In the genomic region with DNA sequence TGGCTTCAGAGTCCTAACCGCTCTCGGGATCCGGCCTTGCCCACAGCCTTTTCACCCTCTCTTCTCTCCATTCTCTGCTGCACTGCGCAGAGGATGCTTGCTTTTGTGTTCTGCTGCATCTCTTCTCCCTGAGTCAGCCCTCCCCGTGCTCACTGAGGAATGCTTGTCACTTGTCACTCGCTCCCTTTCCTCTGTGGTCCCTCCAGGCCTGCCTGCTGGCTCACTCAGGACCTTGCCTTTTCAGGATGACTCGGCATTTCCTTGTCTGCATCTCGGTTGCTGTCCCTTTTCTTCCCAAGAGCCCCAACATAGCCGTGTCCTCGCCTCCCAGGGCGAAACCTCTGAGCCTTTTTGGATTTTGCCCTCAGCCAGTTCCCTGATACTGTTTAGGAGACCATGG, we compare ENCODE assay signal across 11 mouse cellular contexts. TPM values are rescaled to one million over a fixed set of nuclear protein-coding genes. Genes with fewer than 3 reads are reported as not detected.
DNase-seq lines count a peak whose midpoint lies in the region; ATAC-seq lines count a peak whose summit lies in the region.
"Had no signal": no experiment of that assay in that cellular context is flagged by ENCODE, and none has a peak within 500 bp of the region (broad histone marks: within the 10 kb centered on the region; RNA-seq: fewer than 3 reads in every experiment).

No protein-coding gene starts in this region.

- H3K27ac ChIP-seq in heart, embryonic 10.5 days, result peak overlapping the region; percentile 75
- H3K27ac ChIP-seq in hindbrain, embryonic 10.5 days, result peak overlapping the region; percentile 59
- H3K27ac ChIP-seq in midbrain, embryonic 13.5 days, result no peak overlapping the region
- H3K27ac ChIP-seq in limb, embryonic 10.5 days, result no peak overlapping the region
- H3K27ac ChIP-seq: embryonic facial prominence, embryonic 13.5 days had no signal

- H3K9ac ChIP-seq in midbrain, embryonic 13.5 days (replicated peaks), result no peak overlapping the region
- H3K9ac ChIP-seq: embryonic facial prominence, embryonic 13.5 days had no signal

- H3K4me1 ChIP-seq in heart, embryonic 10.5 days, result peaks cover 36% of the 10 kb centered on the region
- H3K4me1 ChIP-seq in hindbrain, embryonic 10.5 days (replicated peaks), result peaks cover 32% of the 10 kb centered on the region
- 0 out of 2 replicates have a peak, but pooled peaks cover 4% of the 10 kb centered on the region for H3K4me1 ChIP-seq in midbrain, embryonic 13.5 days (replicated peaks)
- 0 out of 2 replicates have a peak, but pooled peaks cover 3% of the 10 kb centered on the region for H3K4me1 ChIP-seq in limb, embryonic 10.5 days
- H3K4me1 ChIP-seq: embryonic facial prominence, embryonic 13.5 days had no signal

- no peak overlapping the region for H3K4me3 ChIP-seq in heart, embryonic 10.5 days
- no peak overlapping the region for H3K4me3 ChIP-seq in hindbrain, embryonic 10.5 days
- H3K4me3 ChIP-seq in midbrain, embryonic 13.5 days (replicated peaks), result no peak overlapping the region
- no peak overlapping the region for H3K4me3 ChIP-seq in limb, embryonic 10.5 days
- H3K4me3 ChIP-seq: embryonic facial prominence, embryonic 13.5 days had no signal

- no peaks in the 10 kb centered on the region for H3K9me3 ChIP-seq in heart, embryonic 10.5 days
- H3K9me3 ChIP-seq in hindbrain, embryonic 10.5 days, result no peaks in the 10 kb centered on the region
- H3K9me3 ChIP-seq in midbrain, embryonic 13.5 days, result no peaks in the 10 kb centered on the region
- H3K9me3 ChIP-seq in limb, embryonic 10.5 days (replicated peaks), result no peaks in the 10 kb centered on the region
- H3K9me3 ChIP-seq: embryonic facial prominence, embryonic 13.5 days had no signal

- no peak overlapping the region for H3K4me2 ChIP-seq in midbrain, embryonic 13.5 days (replicated peaks)
- H3K4me2 ChIP-seq: embryonic facial prominence, embryonic 13.5 days had no signal

- peaks cover 46% of the 10 kb centered on the region for H3K36me3 ChIP-seq in heart, embryonic 10.5 days
- peaks cover 36% of the 10 kb centered on the region for H3K36me3 ChIP-seq in hindbrain, embryonic 10.5 days
- peaks cover 27% of the 10 kb centered on the region for H3K36me3 ChIP-seq in midbrain, embryonic 13.5 days
- H3K36me3 ChIP-seq in limb, embryonic 10.5 days, result peaks cover 73% of the 10 kb centered on the region

- intact Hi-C loops in heart, postnatal 10 days (cut with DNase I), result no loop called here

- peak; percentile 91 for DNase-seq in heart, embryonic 10.5 days (ENCODE audit: low spot score)
- no peak for DNase-seq in heart, postnatal 10 days
- DNase-seq in retina, postnatal 1 day, result peak; percentile 22
- no peak for DNase-seq in retina, embryonic 14.5 days (ENCODE audit: low spot score)
- peak; percentile 32 for DNase-seq in hindbrain, embryonic 10.5 days (ENCODE audit: low spot score)
- no peak for DNase-seq in MN1 (ENCODE audit: low spot score)
- no peak for DNase-seq in limb, embryonic 10.5 days (ENCODE audit: low spot score)
- DNase-seq: kidney, postnatal 10 days; right cerebral cortex, adult 18-20 months had no signal

- no peaks in the 10 kb centered on the region for H3K27me3 ChIP-seq in heart, embryonic 10.5 days (ENCODE audit: insufficient read depth, poor library complexity, severe bottlenecking)
- H3K27me3 ChIP-seq in hindbrain, embryonic 10.5 days (ENCODE audit: insufficient read depth, poor library complexity, severe bottlenecking), result no peaks in the 10 kb centered on the region
- no peaks in the 10 kb centered on the region for H3K27me3 ChIP-seq in midbrain, embryonic 13.5 days
- H3K27me3 ChIP-seq in limb, embryonic 10.5 days (ENCODE audit: low read depth, poor library complexity, severe bottlenecking), result no peaks in the 10 kb centered on the region
- H3K27me3 ChIP-seq: embryonic facial prominence, embryonic 13.5 days had no signal

- 45% methylated on average over 11 of the region's 11 CpGs for WGBS in heart, embryonic 10.5 days
- WGBS in hindbrain, embryonic 10.5 days, result 40% methylated on average over 11 of the region's 11 CpGs
- 48% methylated on average over 11 of the region's 11 CpGs for WGBS in midbrain, embryonic 13.5 days
- WGBS in limb, embryonic 10.5 days, result 80% methylated on average over 11 of the region's 11 CpGs

- ATAC-seq in midbrain, embryonic 13.5 days, result peak; percentile 24; the same call in 1 of the 2 replicates

RNA-seq across cellular contexts. Expression of a gene that starts 15.8 kb away (rescaled TPM):
- polyA plus RNA-seq in heart, embryonic 10.5 days (2016; fragmentation: Nextera tagmentation; extraction: Ambion mirVana), result 54.9 and 61.9 TPM in 2 replicates
- total RNA-seq in heart, postnatal 10 days (2021), result 10 to 100 TPM; 41.3 to 46.5 TPM
- 26.8 and 31.0 TPM in 2 replicates for polyA plus RNA-seq in hindbrain, embryonic 10.5 days (2016; fragmentation: Nextera tagmentation; extraction: Ambion mirVana)
- polyA plus RNA-seq in midbrain, embryonic 13.5 days (2015; fragmentation: Nextera tagmentation; extraction: Ambion mirVana), result 27.2 and 27.4 TPM in 2 replicates
- polyA plus RNA-seq in limb, embryonic 10.5 days (2016; fragmentation: Nextera tagmentation; extraction: Ambion mirVana), result 29.2 and 30.8 TPM in 2 replicates

RNA-seq across cellular contexts. Expression of a gene that starts 53.5 kb away (rescaled TPM):
- polyA plus RNA-seq in heart, embryonic 10.5 days (2016; fragmentation: Nextera tagmentation; extraction: Ambion mirVana), result 2.1 and 2.2 TPM in 2 replicates
- total RNA-seq in heart, postnatal 10 days (2021), result 10 to 100 TPM; 14.6 to 17.6 TPM
- 1.8 and 2.6 TPM in 2 replicates for polyA plus RNA-seq in hindbrain, embryonic 10.5 days (2016; fragmentation: Nextera tagmentation; extraction: Ambion mirVana)
- polyA plus RNA-seq in midbrain, embryonic 13.5 days (2015; fragmentation: Nextera tagmentation; extraction: Ambion mirVana), result 3.7 and 3.9 TPM in 2 replicates
- polyA plus RNA-seq in limb, embryonic 10.5 days (2016; fragmentation: Nextera tagmentation; extraction: Ambion mirVana), result 1.3 and 2.0 TPM in 2 replicates

Comparison
In these comparisons a context has a peak if more than half of its experiments do, and no peak if none do; other contexts are left out.
1. DNase-seq: peak in heart, embryonic 10.5 days (single experiment), retina, postnatal 1 day (single experiment) and hindbrain, embryonic 10.5 days (single experiment); none in heart, postnatal 10 days (0 of 2), retina, embryonic 14.5 days (single experiment), MN1 (single experiment) and limb, embryonic 10.5 days (single experiment).
2. H3K27ac ChIP-seq: peak in heart, embryonic 10.5 days (single experiment) and hindbrain, embryonic 10.5 days (single experiment); none in midbrain, embryonic 13.5 days (single experiment) and limb, embryonic 10.5 days (single experiment).